In the genomic region with DNA sequence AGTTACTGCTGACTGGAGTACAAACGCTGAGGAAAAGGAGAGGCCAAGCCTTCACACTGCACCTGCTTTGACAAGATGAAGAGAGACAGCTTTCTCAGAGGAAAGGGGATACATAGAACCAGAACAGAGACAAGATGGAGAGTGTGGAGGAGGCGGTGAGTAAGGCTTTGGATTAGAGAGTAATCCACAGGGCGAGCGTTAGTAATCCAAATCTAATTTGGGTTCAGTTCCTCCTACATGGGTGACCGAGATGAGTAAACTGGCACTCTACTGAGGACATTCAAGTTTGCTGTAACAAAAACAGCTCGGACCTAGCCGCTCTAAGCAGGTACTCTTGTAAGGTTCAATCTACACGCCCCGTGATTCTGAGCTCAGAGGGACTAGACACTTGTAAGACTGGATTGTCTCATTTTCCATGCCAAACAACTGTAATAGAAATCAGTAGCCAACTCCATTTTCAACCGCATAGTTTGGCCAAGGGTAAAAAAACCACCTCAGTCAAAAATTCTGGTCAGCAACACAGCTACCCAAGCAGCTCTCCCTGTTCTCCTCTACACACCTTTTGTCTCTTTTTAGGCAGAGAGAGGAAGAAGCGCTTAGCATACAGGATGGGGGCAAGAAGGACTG, we compare ENCODE assay signal across 8 mouse cellular contexts. TPM values are rescaled to one million over a fixed set of nuclear protein-coding genes. Genes with fewer than 3 reads are reported as not detected.
DNase-seq lines count a peak whose midpoint lies in the region; ATAC-seq and TF ChIP-seq lines count a peak whose summit lies in the region.

No protein-coding gene starts in this region.

- H3K9me3 ChIP-seq in erythroblast, embryonic 14.5 days (ENCODE audit: control insufficient read depth, low read length): no peaks in the 10 kb centered on the region
- H3K9me3 ChIP-seq in forebrain, embryonic 13.5 days (replicated peaks): no peaks in the 10 kb centered on the region
- no peaks in the 10 kb centered on the region for H3K9me3 ChIP-seq in liver, embryonic 14.5 days (ENCODE audit: control insufficient read depth, low read length)

- H3ac ChIP-seq in C2C12 (ENCODE audit: control insufficient read depth, insufficient read length, low read depth): peak overlapping the region; percentile 51

- no peak overlapping the region for H3K27ac ChIP-seq in forebrain, embryonic 13.5 days
- no peak overlapping the region for H3K27ac ChIP-seq in liver, embryonic 14.5 days
- no peak overlapping the region for H3K27ac ChIP-seq in thymus, adult 2 months (ENCODE audit: control insufficient read depth, insufficient read depth, low read length)

- H3K4me2 ChIP-seq in forebrain, embryonic 13.5 days: peak overlapping the region; percentile 92
- peak overlapping the region; percentile 77 for H3K4me2 ChIP-seq in liver, embryonic 14.5 days (ENCODE audit: low read depth)

- no peak for ATAC-seq in erythroblast, adult 5-6 weeks (replicated peaks; ENCODE audit: low FRiP score, poor library complexity, severe bottlenecking)
- ATAC-seq in forebrain, embryonic 13.5 days: no peak
- no peak for ATAC-seq in liver, embryonic 14.5 days (ENCODE audit: insufficient read depth)
- ATAC-seq in megakaryocyte progenitor cell, adult 5-6 weeks (replicated peaks; ENCODE audit: poor library complexity): no peak

- peak overlapping the region; percentile 97 for H3K4me3 ChIP-seq in erythroblast, embryonic 14.5 days (replicated peaks)
- peak overlapping the region; percentile 93 for H3K4me3 ChIP-seq in C2C12 (ENCODE audit: insufficient read depth, poor library complexity, severe bottlenecking)
- H3K4me3 ChIP-seq in forebrain, embryonic 13.5 days: peak overlapping the region; percentile 74
- H3K4me3 ChIP-seq in liver, embryonic 14.5 days (ENCODE audit: insufficient read depth in 1 of 2, low read depth in 2 of 2, low read length in 2 of 2): peak overlapping the region; percentile 79 to 82
- H3K4me3 ChIP-seq in thymus, adult 2 months (ENCODE audit: control insufficient read depth, insufficient read depth, low read length): no peak overlapping the region

- H3K79me3 ChIP-seq in C2C12 (ENCODE audit: low read depth): peaks cover 40% of the 10 kb centered on the region

- 67% methylated on average over 11 of the region's 11 CpGs for WGBS in forebrain, embryonic 13.5 days
- WGBS in liver, embryonic 14.5 days (ENCODE audit: insufficient replicate concordance): 59% methylated on average over 11 of the region's 11 CpGs
- WGBS in thymus, adult 2 months: 78% methylated on average over 11 of the region's 11 CpGs

- H3K36me3 ChIP-seq in erythroblast, embryonic 14.5 days (ENCODE audit: control insufficient read depth): peaks cover 45% of the 10 kb centered on the region
- H3K36me3 ChIP-seq in C2C12 (ENCODE audit: control insufficient read depth, insufficient read depth): peaks cover 56% of the 10 kb centered on the region
- peaks cover 43% of the 10 kb centered on the region for H3K36me3 ChIP-seq in forebrain, embryonic 13.5 days (ENCODE audit: poor library complexity, severe bottlenecking)
- peaks cover 30% of the 10 kb centered on the region for H3K36me3 ChIP-seq in liver, embryonic 14.5 days (replicated peaks; ENCODE audit: control insufficient read depth, insufficient read depth, low read depth)
- peaks cover 19% of the 10 kb centered on the region for H3K36me3 ChIP-seq in thymus, adult 2 months (ENCODE audit: control insufficient read depth, insufficient read depth, low read length)

- DNase-seq in liver, embryonic 14.5 days (ENCODE audit: low read depth in 3 of 3, low spot score in 3 of 3): no peak
- DNase-seq in thymus, adult 2 months: no peak
- DNase-seq in yolk sac, embryonic 10.5 days (ENCODE audit: low spot score): no peak

- no peak for TF ChIP-seq CTCF in C2C12 (IDR thresholded peaks at IDR 0.05; ENCODE audit: control insufficient read depth, insufficient read depth, insufficient read length)
- TF ChIP-seq CTCF in liver, embryonic 14.5 days (IDR thresholded peaks at IDR 0.05; ENCODE audit: low read depth): no peak
- TF ChIP-seq CTCF in thymus, adult 2 months (IDR thresholded peaks at IDR 0.05; ENCODE audit: borderline replicate concordance, control insufficient read depth, extremely low read depth, insufficient read depth, low read length, poor library complexity): no peak

- H3K9ac ChIP-seq in forebrain, embryonic 13.5 days: peak overlapping the region; percentile 82
- H3K9ac ChIP-seq in liver, embryonic 14.5 days (replicated peaks): peak overlapping the region; percentile 65

- H3K27me3 ChIP-seq in erythroblast, embryonic 14.5 days (ENCODE audit: control insufficient read depth): no peaks in the 10 kb centered on the region
- H3K27me3 ChIP-seq in C2C12 (ENCODE audit: control insufficient read depth, insufficient read depth, insufficient read length): no peaks in the 10 kb centered on the region
- H3K27me3 ChIP-seq in forebrain, embryonic 13.5 days: no peaks in the 10 kb centered on the region
- H3K27me3 ChIP-seq in liver, embryonic 14.5 days (ENCODE audit: control insufficient read depth, insufficient read depth, low read length): no peaks in the 10 kb centered on the region
- H3K27me3 ChIP-seq in thymus, adult 2 months (ENCODE audit: control insufficient read depth, insufficient read depth, low read length): no peaks in the 10 kb centered on the region

- no peak for TF ChIP-seq EP300 in liver, embryonic 14.5 days (IDR thresholded peaks at IDR 0.05; ENCODE audit: low read depth)

- H3K79me2 ChIP-seq in C2C12 (ENCODE audit: control insufficient read depth, insufficient read depth): peaks cover 64% of the 10 kb centered on the region

- peaks cover 46% of the 10 kb centered on the region for H3K4me1 ChIP-seq in erythroblast, embryonic 14.5 days (ENCODE audit: control insufficient read depth)
- peaks cover 30% of the 10 kb centered on the region for H3K4me1 ChIP-seq in forebrain, embryonic 13.5 days
- H3K4me1 ChIP-seq in liver, embryonic 14.5 days (replicated peaks; ENCODE audit: control insufficient read depth in 2 of 2, insufficient read depth in 2 of 2, low read length in 1 of 2): peaks cover 11 to 12% of the 10 kb centered on the region in 2 experiments
- peaks cover 5% of the 10 kb centered on the region; the same call in 1 of the 2 replicates for H3K4me1 ChIP-seq in thymus, adult 2 months (replicated peaks; ENCODE audit: control insufficient read depth, insufficient read depth, low read length)

- no peak for TF ChIP-seq POLR2A in thymus, adult 2 months (IDR thresholded peaks at IDR 0.05; ENCODE audit: control insufficient read depth, extremely low read depth, insufficient read depth, low read length, poor library complexity)

TF ChIP-seq in C2C12, 6 proteins besides CTCF, POLR2A, EP300 and RAD21:
- TF ChIP-seq MAX (IDR thresholded peaks at IDR 0.05): no peak
- no peak for TF ChIP-seq CEBPB (IDR thresholded peaks at IDR 0.05; ENCODE audit: low read depth)
- no peak for TF ChIP-seq USF1 (IDR thresholded peaks at IDR 0.05; ENCODE audit: low read depth)
- no peak for TF ChIP-seq MYOG (IDR thresholded peaks at IDR 0.05; ENCODE audit: control insufficient read depth, extremely low read depth, insufficient read length)
- TF ChIP-seq MYOD1 (IDR thresholded peaks at IDR 0.05; ENCODE audit: control insufficient read depth, insufficient read length, low read depth): no peak
- no peak for TF ChIP-seq FOSL1 (IDR thresholded peaks at IDR 0.05; ENCODE audit: insufficient read depth, low read length, poor library complexity, severe bottlenecking)

RNA-seq across cellular contexts. Expression of gene Hsph1, which starts 1.7 kb away (rescaled TPM):
- polyA plus RNA-seq in erythroblast, embryonic 14.5 days (2012): 2.4 and 2.8 TPM in 2 replicates
- total RNA-seq in erythroblast, adult 5-6 weeks (2015; ENCODE audit: low replicate concordance): 22.4 and 23.6 TPM in 2 replicates
- total RNA-seq in erythroblast, adult 5-6 weeks (2017; ENCODE audit: low replicate concordance): 16.6 and 19.0 TPM in 2 replicates
- polyA plus RNA-seq in C2C12 (2012; fragmentation: generic; extraction: Trizol): 74.1 TPM
- polyA plus RNA-seq in forebrain, embryonic 13.5 days (2015; fragmentation: Nextera tagmentation; extraction: Ambion mirVana): 108 and 109 TPM in 2 replicates
- 12.6 and 33.5 TPM in 2 replicates for polyA plus RNA-seq in liver, embryonic 14.5 days (2012; rRNA removed)
- polyA plus RNA-seq in liver, embryonic 14.5 days (2014; fragmentation: Nextera tagmentation; extraction: Ambion mirVana): 23.5 and 28.1 TPM in 2 replicates
- total RNA-seq in megakaryocyte progenitor cell, adult 5-6 weeks (2015): 70.9 and 82.2 TPM in 2 replicates
- 39.1 and 39.6 TPM in 2 replicates for total RNA-seq in megakaryocyte progenitor cell, adult 5-6 weeks (2017)
- 15.3 and 18.7 TPM in 2 replicates for polyA plus RNA-seq in thymus, adult 2 months (2012; rRNA removed)

RNA-seq across cellular contexts. Expression of gene B3glct, which starts 43.5 kb away (rescaled TPM):
- polyA plus RNA-seq in erythroblast, embryonic 14.5 days (2012): 0.25 and 0.56 TPM in 2 replicates
- total RNA-seq in erythroblast, adult 5-6 weeks (2015; ENCODE audit: low replicate concordance): 6.7 and 11.9 TPM in 2 replicates
- 0.68 and 1.4 TPM in 2 replicates for total RNA-seq in erythroblast, adult 5-6 weeks (2017; ENCODE audit: low replicate concordance)
- polyA plus RNA-seq in C2C12 (2012; fragmentation: generic; extraction: Trizol): 4.6 TPM
- polyA plus RNA-seq in forebrain, embryonic 13.5 days (2015; fragmentation: Nextera tagmentation; extraction: Ambion mirVana): 12.4 and 12.8 TPM in 2 replicates
- polyA plus RNA-seq in liver, embryonic 14.5 days (2012; rRNA removed): 2.3 and 2.9 TPM in 2 replicates
- 4.1 and 5.0 TPM in 2 replicates for polyA plus RNA-seq in liver, embryonic 14.5 days (2014; fragmentation: Nextera tagmentation; extraction: Ambion mirVana)
- 8.9 and 10.9 TPM in 2 replicates for total RNA-seq in megakaryocyte progenitor cell, adult 5-6 weeks (2015)
- 5.9 and 9.7 TPM in 2 replicates for total RNA-seq in megakaryocyte progenitor cell, adult 5-6 weeks (2017)
- 4.1 and 4.7 TPM in 2 replicates for polyA plus RNA-seq in thymus, adult 2 months (2012; rRNA removed)
